Mouse (Mus musculus) bone marrow, adult 2 months (tissue): ENCODE measurements around the gene Tnpo2. TPM values are rescaled to one million over a fixed set of nuclear protein-coding genes. Genes with fewer than 3 reads are reported as not detected.

Source experiments
- H3K27ac ChIP-seq: fragments of 200-500 bp; 2 replicates; pipeline ENCODE4 v1.5.1; 2012; ENCODE audit warnings: low read depth, mild to moderate bottlenecking, control low read depth, inconsistent platforms, low read length; ENCODE audit not compliant: control insufficient read depth, poor library complexity, insufficient read depth
- H3K4me1 ChIP-seq: fragments of 200-500 bp; 2 replicates; pipeline ENCODE4 v1.6.1; 2011; ENCODE audit warnings: low read length; ENCODE audit not compliant: control insufficient read depth, insufficient read depth
- H3K4me3 ChIP-seq: fragments of 200-500 bp; replicated peaks from 2 replicates; pipeline ENCODE3; 2011; ENCODE audit warnings: mild to moderate bottlenecking, low read depth, low read length, control low read depth; ENCODE audit not compliant: control insufficient read depth
- CTCF ChIP-seq: fragments of 200-500 bp; IDR thresholded peaks from 2 replicates; pipeline ENCODE4 v1.5.1; 2011; ENCODE audit warnings: low read length, control low read depth; ENCODE audit not compliant: control insufficient read depth, insufficient read depth
- POLR2A ChIP-seq: fragments of 200-500 bp; IDR thresholded peaks from 2 replicates; pipeline ENCODE4 v1.6.1; 2011; ENCODE audit warnings: low read depth, mild to moderate bottlenecking, control low read depth, low read length, borderline replicate concordance; ENCODE audit not compliant: control insufficient read depth
- WGBS: fragments of 180-500 bp; shearing (Covaris S2); methylation state at CpG from one replicate; pipeline ENCODE4 v1.1.7; 2018; 5-methylcytosine and 5-hydroxymethylcytosine counted together
- polyA plus RNA-seq: library from polyadenylated mRNA; stranded (reverse); fragments of >200 nt; gene quantifications from 2 replicates; pipeline ENCODE4 v1.2.4, GENCODE M21; 2011; ENCODE audit warnings: low replicate concordance; ENCODE audit not compliant: missing spikeins, insufficient read depth, insufficient read length

Gene Tnpo2
- polyA plus RNA-seq, 1 experiment = 49.9 TPM

GRCm38 (mm10) chr8:85017209-85017608 is 19.5 kb upstream of the Tnpo2 start:
- no peak for TF ChIP-seq CTCF
- TF ChIP-seq POLR2A = no peak
- no peak overlapping the region for H3K4me3 ChIP-seq
- no peaks in the 10 kb centered on the region for H3K4me1 ChIP-seq
- 80% methylated on average over 5 of the region's 5 CpGs for WGBS
- no peak overlapping the region for H3K27ac ChIP-seq

- Histone ChIP-seq H3K4me3 (no peak overlapping the region), H3K4me1 (peaks cover 2% of the 10 kb centered on the region), H3K27ac (no peak overlapping the region)
- TF ChIP-seq POLR2A (no peak), CTCF (no peak)
- WGBS = 95% methylated on average over 3 of the region's 3 CpGs
Measured at GRCm38 (mm10) chr8:85021514-85022055, 15.1 kb upstream of the Tnpo2 start.

- Histone ChIP-seq H3K4me3 (no peak overlapping the region), H3K4me1 (peaks cover 4% of the 10 kb centered on the region), H3K27ac (no peak overlapping the region)
- WGBS = 86% methylated on average over 3 of the region's 3 CpGs
- TF ChIP-seq POLR2A (no peak), CTCF (no peak)
Measured at GRCm38 (mm10) chr8:85023846-85024245, 12.9 kb upstream of the Tnpo2 start.

- WGBS = under 1% methylated on average over 30 of the region's 30 CpGs
- H3K4me1 ChIP-seq = peaks cover 4% of the 10 kb centered on the region
- peak within 1 kb of the TSS; percentile 100 for H3K4me3 ChIP-seq
- TF ChIP-seq POLR2A = peak; percentile 31; the same call in 1 of the 2 replicates
- no peak for TF ChIP-seq CTCF
- peak within 1 kb of the TSS; percentile 29 for H3K27ac ChIP-seq
Measured at GRCm38 (mm10) chr8:85025098-85025932, 11.4 kb upstream of the Tnpo2 start, which contains the start of gene Asna1. Gene Asna1 (minus strand): TSS chr8:85025281.

GRCm38 (mm10) chr8:85026670-85027515 is 9.8 kb upstream of the Tnpo2 start, which contains the start of gene Trir:
Gene Trir (plus strand): TSS chr8:85026823.
- Histone ChIP-seq H3K27ac (peak within 1 kb of the TSS; percentile 98), H3K4me1 (peaks cover 4% of the 10 kb centered on the region), H3K4me3 (peak within 1 kb of the TSS; percentile 97)
- WGBS = under 1% methylated on average over 75 of the region's 75 CpGs
- peak; percentile 99 for TF ChIP-seq POLR2A
- peak; percentile 24; the same call in 1 of the 2 replicates for TF ChIP-seq CTCF

GRCm38 (mm10) chr8:85027516-85027855 is 9.2 kb upstream of the Tnpo2 start:
- H3K4me3 ChIP-seq = peak overlapping the region; percentile 97
- H3K27ac ChIP-seq = peak overlapping the region; percentile 98
- WGBS = under 1% methylated on average over 13 of the region's 13 CpGs
- H3K4me1 ChIP-seq = peaks cover 4% of the 10 kb centered on the region
- TF ChIP-seq POLR2A (no peak), CTCF (no peak)

GRCm38 (mm10) chr8:85027922-85028321 is 8.8 kb upstream of the Tnpo2 start:
- H3K27ac ChIP-seq = no peak overlapping the region
- H3K4me1 ChIP-seq = peaks cover 4% of the 10 kb centered on the region
- H3K4me3 ChIP-seq = peak overlapping the region; percentile 97
- no peak for TF ChIP-seq CTCF
- TF ChIP-seq POLR2A = no peak
- 11% methylated on average over 2 of the region's 2 CpGs for WGBS

- Histone ChIP-seq H3K4me1 (peaks cover 4% of the 10 kb centered on the region), H3K27ac (no peak overlapping the region), H3K4me3 (no peak overlapping the region)
- 91% methylated on average over 14 of the region's 14 CpGs for WGBS
- TF ChIP-seq POLR2A (no peak), CTCF (no peak)
Measured at GRCm38 (mm10) chr8:85029271-85029670, 7.4 kb upstream of the Tnpo2 start.
